Mouse (Mus musculus): ENCODE data around the gene Klra3.
"Not testable (repeated sequence)": the region's sequence is repeated elsewhere in the genome, so short reads cannot be mapped to it uniquely, and the experiment has no call there.

Gene Klra3

GRCm38 (mm10) chr6:130337411-130337810 lies at the start of gene Klra3:
TSS of gene Klra3 (minus strand) at chr6:130337574.
- DNase-seq (ENCODE audit: low spot score), result no peak

DNA sequence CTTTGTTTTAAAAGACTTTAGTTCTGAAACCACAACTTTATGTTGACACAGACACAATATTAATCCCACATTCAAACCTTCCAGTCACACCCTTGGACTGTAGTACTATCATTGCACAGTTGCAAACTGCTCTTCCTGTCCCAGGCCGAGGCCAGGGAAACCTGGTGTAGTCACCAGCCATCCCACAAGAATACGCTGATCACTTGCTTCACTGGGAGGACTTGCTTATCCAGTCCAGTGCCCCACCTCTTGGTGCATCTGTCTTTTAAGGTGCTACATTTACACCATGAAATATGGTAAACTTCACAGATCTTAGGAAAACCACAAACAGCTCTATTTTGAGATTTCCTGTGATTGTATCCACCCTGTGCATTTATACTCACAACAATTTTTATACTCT lies 49.4 kb upstream of the Klra3 start, which contains the start of gene Klra1:
Gene Klra1, minus strand, starts transcription at position 125 of the 400 bp plus-strand sequence.
- DNase-seq (ENCODE audit: low spot score), result no peak

DNA sequence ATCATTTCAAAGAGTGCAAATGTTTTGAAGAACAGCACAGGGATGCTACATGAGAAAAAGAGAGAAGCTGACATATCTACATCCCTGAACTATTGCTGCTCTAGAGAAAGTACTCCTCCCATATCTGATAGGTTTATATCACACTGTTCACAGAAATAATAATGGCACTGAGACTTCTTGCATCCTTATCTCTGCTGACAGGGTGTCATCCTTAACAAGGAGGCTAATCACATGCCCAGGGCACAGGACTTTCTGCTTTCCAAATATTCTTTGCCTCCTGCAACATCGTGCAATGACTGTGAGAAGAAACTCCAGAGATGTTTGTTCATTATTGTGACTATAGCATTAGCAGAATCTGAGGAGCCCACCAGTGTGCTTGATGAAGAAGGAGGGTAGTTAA lies 48.4 kb upstream of the Klra3 start:
- no peak for DNase-seq (ENCODE audit: low spot score)

GRCm38 (mm10) chr6:130382375-130382774 lies 45.0 kb upstream of the Klra3 start:
- DNase-seq (ENCODE audit: low spot score), result no peak

- not testable (repeated sequence) for DNase-seq (ENCODE audit: low spot score)
Observed at GRCm38 (mm10) chr6:130345381-130345780, 8.0 kb upstream of the Klra3 start.

GRCm38 (mm10) chr6:130341973-130342372 lies 4.6 kb upstream of the Klra3 start:
- not testable (repeated sequence) for DNase-seq (ENCODE audit: low spot score)

- DNase-seq (ENCODE audit: low spot score), result no peak
Observed at GRCm38 (mm10) chr6:130287984-130288649, 49.3 kb downstream of the Klra3 start.

DNA sequence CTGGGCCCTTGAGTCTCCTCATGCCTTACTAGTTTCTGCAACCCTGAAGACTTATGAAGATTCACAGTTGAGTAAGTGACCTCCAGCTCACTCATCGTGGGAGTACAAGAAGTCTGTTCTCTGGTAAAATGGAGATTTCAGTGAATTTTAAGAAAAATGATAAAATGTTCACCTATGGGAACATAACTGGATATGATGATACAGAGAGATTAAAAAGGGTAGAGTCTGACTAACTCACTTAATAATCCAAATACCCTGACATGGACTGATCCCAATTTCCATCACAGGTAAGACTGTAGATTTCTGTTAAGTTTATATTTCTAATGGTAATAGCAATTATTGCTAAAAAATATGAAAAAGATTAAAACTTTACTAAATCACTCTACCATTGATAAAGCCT lies 55.5 kb downstream of the Klra3 start, which contains the start of gene Klra10:
Gene Klra10, minus strand, starts transcription at position 101 of the 400 bp plus-strand sequence.
- not testable (repeated sequence) for DNase-seq (ENCODE audit: low spot score)

Data from embryo, embryonic 10.5 days (tissue).